Mouse (Mus musculus): ENCODE results near the gene Tmem178. TPM values are rescaled to one million over a fixed set of nuclear protein-coding genes. Genes with fewer than 3 reads are reported as not detected.

Gene Tmem178
- total RNA-seq (2021): under 1 TPM; 0.25 to 0.26 TPM
- long read RNA-seq, experiment 1: 0 reads
- long read RNA-seq, experiment 2, partial matches to known transcripts: 0 of 1 reads
- long read RNA-seq, experiment 2, other reads (novel, unspliced or antisense): 1 of 1 reads

- no peak for DNase-seq
- intact Hi-C loops (cut with DNase I): no loop called here
Observed at GRCm38 (mm10) chr17:80944530-80945198, at the start of gene Tmem178. Gene Tmem178, plus strand, starts transcription at chr17:80944632.

- intact Hi-C loops (cut with DNase I): no loop called here
- no peak for DNase-seq
Observed at GRCm38 (mm10) chr17:80896481-80896880, 48.0 kb upstream of the Tmem178 start.

GRCm38 (mm10) chr17:80897709-80898440, 46.6 kb upstream of the Tmem178 start:
- intact Hi-C loops (cut with DNase I): no loop called here
- no peak for DNase-seq

- DNase-seq: no peak
- intact Hi-C loops (cut with DNase I): no loop called here
Observed at GRCm38 (mm10) chr17:80899513-80900199, 44.8 kb upstream of the Tmem178 start.

GRCm38 (mm10) chr17:80900200-80900520, 44.3 kb upstream of the Tmem178 start:
- intact Hi-C loops (cut with DNase I): no loop called here
- DNase-seq: no peak

GRCm38 (mm10) chr17:80901885-80902284, 42.5 kb upstream of the Tmem178 start:
- no peak for DNase-seq
- intact Hi-C loops (cut with DNase I): no loop called here

GRCm38 (mm10) chr17:80903121-80903875, 41.1 kb upstream of the Tmem178 start:
- no peak for DNase-seq
- intact Hi-C loops (cut with DNase I): no loop called here

GRCm38 (mm10) chr17:80904061-80904460, 40.4 kb upstream of the Tmem178 start:
- no peak for DNase-seq
- intact Hi-C loops (cut with DNase I): no loop called here

- intact Hi-C loops (cut with DNase I): no loop called here
- no peak for DNase-seq
Observed at GRCm38 (mm10) chr17:80915666-80916065, 28.8 kb upstream of the Tmem178 start.

GRCm38 (mm10) chr17:80919261-80919660, 25.2 kb upstream of the Tmem178 start:
- intact Hi-C loops (cut with DNase I): no loop called here
- DNase-seq: no peak

GRCm38 (mm10) chr17:80921286-80922134, 22.9 kb upstream of the Tmem178 start:
- no peak for DNase-seq
- intact Hi-C loops (cut with DNase I): no loop called here

- intact Hi-C loops (cut with DNase I): no loop called here
Observed at GRCm38 (mm10) chr17:80925554-80925953, 18.9 kb upstream of the Tmem178 start.

GRCm38 (mm10) chr17:80927151-80927550, 17.3 kb upstream of the Tmem178 start:
- intact Hi-C loops (cut with DNase I): no loop called here

More at GRCm38 (mm10) chr17:80925554-80925953, 18.9 kb upstream of the Tmem178 start:
- no peak for DNase-seq

GRCm38 (mm10) chr17:80932716-80933115, 11.7 kb upstream of the Tmem178 start:
- no peak for DNase-seq
- intact Hi-C loops (cut with DNase I): no loop called here

More at GRCm38 (mm10) chr17:80927151-80927550, 17.3 kb upstream of the Tmem178 start:
- no peak for DNase-seq

- intact Hi-C loops (cut with DNase I): no loop called here
Observed at GRCm38 (mm10) chr17:80933401-80934029, 10.9 kb upstream of the Tmem178 start.

GRCm38 (mm10) chr17:80935807-80936519, 8.5 kb upstream of the Tmem178 start:
- no peak for DNase-seq
- intact Hi-C loops (cut with DNase I): no loop called here

More at GRCm38 (mm10) chr17:80933401-80934029, 10.9 kb upstream of the Tmem178 start:
- DNase-seq: no peak

GRCm38 (mm10) chr17:80936521-80936920, 7.9 kb upstream of the Tmem178 start:
- intact Hi-C loops (cut with DNase I): no loop called here

GRCm38 (mm10) chr17:80939833-80940232, 4.6 kb upstream of the Tmem178 start:
- intact Hi-C loops (cut with DNase I): no loop called here
- no peak for DNase-seq

More at GRCm38 (mm10) chr17:80936521-80936920, 7.9 kb upstream of the Tmem178 start:
- no peak for DNase-seq

All from gastrocnemius, postnatal 36 days (tissue).